In the genomic region with DNA sequence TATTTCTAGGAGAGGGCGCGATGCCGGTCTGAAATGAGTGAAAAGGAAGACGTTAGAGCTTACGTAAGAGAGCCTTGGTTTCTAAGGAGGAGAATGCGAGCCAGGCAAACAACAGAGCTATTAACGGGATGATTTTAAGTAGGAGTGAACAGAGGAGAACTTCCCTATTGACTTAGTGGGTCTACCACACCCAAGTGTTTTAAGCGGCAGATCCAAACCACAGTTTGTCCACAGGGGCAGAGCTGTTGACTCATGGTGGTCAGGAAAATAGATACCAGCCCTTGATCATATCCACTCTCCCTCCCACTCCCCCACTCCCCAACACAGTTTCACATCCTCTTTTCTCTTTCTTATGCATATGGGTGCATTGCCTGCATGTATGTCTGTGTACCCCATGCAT, we compare ENCODE assay signal across 11 mouse cellular contexts. TPM values are rescaled to one million over a fixed set of nuclear protein-coding genes. Genes with fewer than 3 reads are reported as not detected.
DNase-seq lines count a peak whose midpoint lies in the region; ATAC-seq lines count a peak whose summit lies in the region.
"Had no signal": no experiment of that assay in that cellular context is flagged by ENCODE, and none has a peak within 500 bp of the region (broad histone marks: within the 10 kb centered on the region; RNA-seq: fewer than 3 reads in every experiment).

No protein-coding gene starts in this region.

- H3K27ac ChIP-seq in intestine, embryonic 15.5 days, result no peak overlapping the region
- H3K27ac ChIP-seq: midbrain, embryonic 12.5 days had no signal

- WGBS in intestine, embryonic 15.5 days, result 63% methylated on average over 8 of the region's 8 CpGs

- no peak overlapping the region for H3K4me3 ChIP-seq in intestine, embryonic 15.5 days (replicated peaks)
- H3K4me3 ChIP-seq: midbrain, embryonic 12.5 days had no signal

- H3K4me2 ChIP-seq in intestine, embryonic 15.5 days (replicated peaks), result no peak overlapping the region
- H3K4me2 ChIP-seq: midbrain, embryonic 12.5 days had no signal

- H3K9ac ChIP-seq in intestine, embryonic 15.5 days, result no peak overlapping the region
- H3K9ac ChIP-seq: midbrain, embryonic 12.5 days had no signal

- peak; percentile 24 for DNase-seq in 3T3-L1 (ENCODE audit: low read depth, low spot score)
- DNase-seq in A20 (ENCODE audit: low read depth, low spot score), result peak; percentile 39
- no peak for DNase-seq in Muller cell, postnatal 12 days (ENCODE audit: inconsistent ontology term)
- no peak for DNase-seq in right cerebral cortex, postnatal 14 days
- DNase-seq: adrenal gland, adult 8-10 months; cerebellum, adult 11 months had no signal

- H3K27me3 ChIP-seq in intestine, embryonic 15.5 days (replicated peaks), result no peaks in the 10 kb centered on the region
- H3K27me3 ChIP-seq: Patski had no signal

- H3K4me1 ChIP-seq in intestine, embryonic 15.5 days (replicated peaks), result no peaks in the 10 kb centered on the region

- H3K9me3 ChIP-seq in intestine, embryonic 15.5 days, result no peaks in the 10 kb centered on the region
- H3K9me3 ChIP-seq: midbrain, embryonic 12.5 days had no signal

- no peaks in the 10 kb centered on the region for H3K36me3 ChIP-seq in intestine, embryonic 15.5 days
- H3K36me3 ChIP-seq: midbrain, embryonic 12.5 days had no signal

- ATAC-seq in hematopoietic stem cell, adult 5-6 weeks (replicated peaks in 1 of 2; ENCODE audit: insufficient read depth in 1 of 2, low FRiP score in 2 of 2, low TSS enrichment in 1 of 2, low read depth in 1 of 2, poor library complexity in 2 of 2, severe bottlenecking in 2 of 2), result peak; percentile 96 to 98
- peak; percentile 87 for ATAC-seq in megakaryocyte progenitor cell, adult 5-6 weeks (replicated peaks; ENCODE audit: poor library complexity)
- no peak for ATAC-seq in intestine, embryonic 15.5 days
- ATAC-seq: Patski had no signal

RNA-seq across cellular contexts. Expression of a gene that starts 33.9 kb away (rescaled TPM):
- total RNA-seq in hematopoietic stem cell, adult 5-6 weeks (2017), result 18.4 and 30.1 TPM in 2 replicates
- total RNA-seq in megakaryocyte progenitor cell, adult 5-6 weeks (2015), result 60.8 and 67.9 TPM in 2 replicates
- 52.8 and 58.4 TPM in 2 replicates for total RNA-seq in megakaryocyte progenitor cell, adult 5-6 weeks (2017)
- polyA plus RNA-seq in intestine, embryonic 15.5 days (2015; fragmentation: Nextera tagmentation; extraction: Ambion mirVana), result 12.3 and 12.4 TPM in 2 replicates

RNA-seq across cellular contexts. Expression of a gene that starts 43.1 kb away (rescaled TPM):
- 589 and 614 TPM in 2 replicates for total RNA-seq in hematopoietic stem cell, adult 5-6 weeks (2017)
- total RNA-seq in megakaryocyte progenitor cell, adult 5-6 weeks (2015), result 577 and 581 TPM in 2 replicates
- 672 and 752 TPM in 2 replicates for total RNA-seq in megakaryocyte progenitor cell, adult 5-6 weeks (2017)
- polyA plus RNA-seq in intestine, embryonic 15.5 days (2015; fragmentation: Nextera tagmentation; extraction: Ambion mirVana), result 1,265 and 1,398 TPM in 2 replicates

Comparison
In these comparisons a context has a peak if more than half of its experiments do, and no peak if none do; other contexts are left out.
1. DNase-seq: peak in 3T3-L1 (single experiment) and A20 (single experiment); none in Muller cell, postnatal 12 days (single experiment) and right cerebral cortex, postnatal 14 days (single experiment).